8 mouse cellular contexts compared by ENCODE assay signal in genomic region chr15:97914331-97914747, GRCm38 (mm10). TPM values are rescaled to one million over a fixed set of nuclear protein-coding genes. Genes with fewer than 3 reads are reported as not detected.
DNase-seq lines count a peak whose midpoint lies in the region; ATAC-seq lines count a peak whose summit lies in the region.

No protein-coding gene starts in this region.

- peak; percentile 63 for DNase-seq in adrenal gland, postnatal 10 days
- no peak for DNase-seq in adrenal gland, adult 18-20 months (ENCODE audit: low spot score in 2 of 2)
- peak; percentile 23 for DNase-seq in adrenal gland, postnatal 25 days
- DNase-seq in heart, adult 8-10 months (ENCODE audit: low spot score): peak; percentile 13
- peak; percentile 67 to 83 for DNase-seq in kidney, postnatal 25 days
- no peak for DNase-seq in cerebellum, postnatal 4 days (ENCODE audit: low spot score in 2 of 2)
- no peak for DNase-seq in cerebellum, adult 9-10 months

- no peak for ATAC-seq in erythroid progenitor cell, adult 5-6 weeks (replicated peaks; ENCODE audit: low FRiP score, poor library complexity, severe bottlenecking)

RNA-seq across cellular contexts. Expression of gene Vdr, which starts 3.9 kb away (rescaled TPM):
- total RNA-seq in adrenal gland, postnatal 10 days (2021): 1 to 10 TPM; 5.3 to 5.4 TPM
- 10 to 100 TPM in 1 of 2 experiments, 1 to 10 TPM in 1; 6.3 to 21.2 TPM for total RNA-seq in adrenal gland, adult 18-20 months (2021)
- 6.0 and 8.0 TPM in 2 replicates for total RNA-seq in adrenal gland, postnatal 25 days (2021)
- total RNA-seq in heart, adult 8-10 months (2022): 1 to 10 TPM in 3 of 4 experiments, under 1 TPM in 1; 0.98 to 1.6 (median 1.4) TPM
- total RNA-seq in erythroid progenitor cell, adult 5-6 weeks (2015; ENCODE audit: low replicate concordance): 0.84 TPM in 1 of 2 replicates, not detected in the other
- not detected in 2 replicates for total RNA-seq in erythroid progenitor cell, adult 5-6 weeks (2017; ENCODE audit: low replicate concordance)

RNA-seq across cellular contexts. Expression of gene Tmem106c, which starts 49.7 kb away (rescaled TPM):
- total RNA-seq in adrenal gland, postnatal 10 days (2021): 10 to 100 TPM; 38.1 to 49.5 TPM
- total RNA-seq in adrenal gland, adult 18-20 months (2021): 10 to 100 TPM; 58.7 to 65.1 TPM
- 43.9 and 68.2 TPM in 2 replicates for total RNA-seq in adrenal gland, postnatal 25 days (2021)
- 10 to 100 TPM; 12.8 to 17.9 (median 14.9) TPM for total RNA-seq in heart, adult 8-10 months (2022)
- total RNA-seq in erythroid progenitor cell, adult 5-6 weeks (2015; ENCODE audit: low replicate concordance): 2.1 and 2.5 TPM in 2 replicates
- 3.9 and 4.9 TPM in 2 replicates for total RNA-seq in erythroid progenitor cell, adult 5-6 weeks (2017; ENCODE audit: low replicate concordance)

Comparison
In these comparisons a context has a peak if more than half of its experiments do, and no peak if none do; other contexts are left out.
1. DNase-seq: peak in adrenal gland, postnatal 10 days (single experiment), adrenal gland, postnatal 25 days (single experiment), heart, adult 8-10 months (single experiment) and kidney, postnatal 25 days (2 of 2); none in adrenal gland, adult 18-20 months (0 of 2), cerebellum, postnatal 4 days (0 of 2) and cerebellum, adult 9-10 months (single experiment).